Mouse (Mus musculus) heart, adult 8-10 months (tissue): ENCODE results near the gene Pla2g4e. TPM values are rescaled to one million over a fixed set of nuclear protein-coding genes. Genes with fewer than 3 reads are reported as not detected.

Source experiments
- DNase-seq: peaks from one replicate; pipeline ENCODE4 v3.0.0; 2022; ENCODE audit warnings: low spot score
- total RNA-seq, 4 experiments: library from RNA; stranded (reverse); gene quantifications; 2 replicates each; pipeline ENCODE4 v1.2.4; 2022

Pla2g4e gene
- total RNA-seq, 4 experiments from 2014 or later: 2.6 to 5.7 (median 3.8) TPM

DNA sequence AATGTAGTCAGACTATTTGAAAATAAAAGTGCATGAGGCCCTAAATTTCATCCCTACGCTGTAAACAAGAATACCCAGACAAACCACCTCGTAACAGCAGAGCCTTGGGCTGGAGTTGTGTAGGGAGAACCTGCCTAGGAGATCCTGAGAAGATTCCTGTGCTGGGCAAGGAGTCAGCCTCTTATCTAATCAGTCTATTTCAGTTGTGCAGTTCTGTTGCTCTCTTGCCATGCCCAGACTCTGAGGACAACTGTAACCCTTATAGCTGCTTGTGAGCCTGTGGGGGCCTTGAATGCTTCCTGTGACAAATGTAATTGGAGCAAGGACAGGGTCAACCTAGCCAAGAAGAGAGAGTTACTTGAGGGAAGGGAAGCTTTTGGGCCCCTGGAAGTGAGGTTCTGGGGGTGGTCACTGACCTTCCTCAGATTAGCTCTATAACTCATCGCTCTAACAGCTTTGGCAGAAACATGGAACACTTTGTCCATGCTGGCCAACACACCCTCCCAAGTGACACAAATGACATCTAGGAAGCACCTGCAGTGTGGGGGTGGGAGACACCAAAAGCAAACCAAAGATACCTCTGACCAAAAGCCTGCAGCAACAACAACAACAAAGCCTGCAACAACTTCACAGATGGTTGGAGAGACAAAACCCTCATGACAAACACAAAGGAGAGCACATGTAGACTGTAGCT, 9.0 kb downstream of the Pla2g4e start:
- DNase-seq: no peak

DNA sequence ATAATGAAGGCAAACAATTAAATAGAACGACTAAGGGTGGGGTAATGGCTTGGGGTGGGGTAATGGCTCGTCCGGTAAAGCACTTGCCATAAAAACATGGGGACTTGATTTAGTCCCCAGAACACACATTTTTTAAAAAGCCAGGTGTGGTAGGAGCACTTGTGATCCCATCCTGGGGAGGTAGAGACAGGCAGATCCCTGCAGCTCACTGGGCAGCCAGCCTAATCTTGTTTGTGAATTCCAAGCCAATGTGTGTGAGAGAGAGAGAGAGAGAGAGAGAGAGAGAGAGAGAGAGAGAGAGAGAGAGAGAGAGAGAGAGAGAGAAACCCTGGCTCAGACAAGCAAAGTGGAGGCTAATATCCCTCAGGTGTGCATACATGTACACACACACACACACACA, 9.8 kb downstream of the Pla2g4e start:
- no peak for DNase-seq

DNA sequence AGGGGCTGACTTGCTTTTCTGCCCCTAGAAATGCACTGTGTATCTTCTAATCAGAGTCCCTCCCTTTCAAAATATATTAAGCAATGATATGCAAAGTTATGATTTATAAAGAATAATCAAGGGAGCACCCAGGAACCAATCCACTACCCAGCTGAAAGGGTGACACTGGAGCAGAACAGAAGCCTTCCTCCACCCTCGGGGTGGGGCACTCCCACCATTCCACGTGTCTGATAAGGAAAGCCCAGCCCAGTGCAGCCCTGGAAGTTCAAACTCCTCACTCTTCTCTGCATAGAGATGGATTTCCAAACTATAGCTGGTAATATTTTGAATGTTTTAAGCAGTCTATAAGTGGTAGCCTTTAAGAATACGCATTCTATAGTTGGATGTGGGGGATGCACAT, 13.5 kb downstream of the Pla2g4e start:
- no peak for DNase-seq

DNA sequence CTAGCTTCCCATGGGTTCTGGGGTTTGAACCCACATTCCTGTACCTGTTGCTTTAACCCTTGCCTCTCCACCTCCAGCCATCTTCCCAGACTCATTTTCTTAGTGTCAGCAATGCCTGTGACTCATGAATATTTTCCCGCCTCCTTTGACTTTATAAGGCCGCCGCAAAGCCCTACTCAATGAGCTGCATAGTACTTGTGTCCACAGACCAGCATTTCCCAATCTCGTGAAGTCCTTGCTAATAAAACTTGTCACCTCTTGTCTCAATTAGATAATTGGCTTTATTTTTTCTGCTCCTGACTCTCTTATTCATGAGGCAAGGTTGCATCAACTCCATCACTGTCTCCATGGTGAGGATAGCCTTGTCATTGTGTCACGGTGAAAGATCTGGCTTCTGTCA, 30.5 kb downstream of the Pla2g4e start:
- DNase-seq: no peak

DNA sequence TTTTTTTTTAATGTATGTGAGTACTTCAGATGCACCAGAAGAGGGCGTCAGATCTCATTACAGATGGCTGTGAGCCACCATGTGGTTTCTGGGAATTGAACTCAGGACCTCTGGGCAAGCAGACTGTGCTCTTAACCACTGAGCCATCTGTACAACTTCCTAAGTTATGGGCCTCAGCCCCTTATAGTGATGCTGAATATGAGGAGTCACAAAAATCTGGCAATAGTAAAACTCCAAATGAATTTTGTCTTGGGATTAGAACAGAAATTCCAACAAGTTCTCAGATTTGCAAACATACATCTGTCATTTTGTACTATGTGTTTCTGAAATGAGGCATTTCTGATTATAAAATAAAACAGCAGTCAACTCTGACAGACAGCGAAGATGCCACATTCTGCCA, 33.7 kb downstream of the Pla2g4e start:
- DNase-seq: no peak

DNA sequence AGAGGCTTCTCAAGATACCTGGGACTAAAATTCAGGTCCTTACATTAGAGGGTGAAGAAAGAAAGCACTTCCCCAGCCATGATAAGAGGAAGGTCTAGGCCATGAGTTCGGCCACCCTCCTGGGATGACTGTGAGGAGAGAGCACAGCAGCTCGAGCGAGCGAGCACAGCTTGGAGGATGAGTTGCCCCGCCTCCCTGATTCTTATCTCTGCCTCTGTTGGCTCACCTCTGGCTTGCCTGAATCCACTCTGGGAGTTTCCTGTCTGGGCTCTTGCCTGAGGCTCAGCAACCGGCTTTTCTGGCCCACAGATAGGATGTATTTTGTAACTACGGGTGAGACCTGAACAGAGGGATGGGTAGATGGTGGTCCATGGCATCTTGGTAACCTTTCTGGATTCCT, 37.2 kb downstream of the Pla2g4e start:
- no peak for DNase-seq

DNA sequence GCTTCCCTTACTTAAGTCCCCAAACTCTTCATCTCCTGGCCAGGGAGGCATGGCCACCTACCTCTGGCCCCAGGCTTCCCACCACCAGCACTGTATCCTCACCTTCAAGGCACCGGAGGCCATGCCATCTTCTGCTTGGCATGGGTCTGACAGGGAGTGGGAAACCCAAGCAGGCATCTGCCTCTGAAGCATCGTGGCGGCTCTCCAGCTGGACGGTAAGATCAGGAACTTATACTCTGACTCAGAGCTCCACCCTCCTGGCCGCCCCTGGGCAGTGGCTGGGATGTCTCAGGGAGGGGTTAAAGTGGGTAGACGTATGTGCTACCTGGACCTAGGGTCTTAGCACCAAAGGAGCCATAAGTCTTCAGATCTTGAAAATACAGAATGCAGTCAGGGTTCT, 38.1 kb downstream of the Pla2g4e start:
- DNase-seq: no peak

DNA sequence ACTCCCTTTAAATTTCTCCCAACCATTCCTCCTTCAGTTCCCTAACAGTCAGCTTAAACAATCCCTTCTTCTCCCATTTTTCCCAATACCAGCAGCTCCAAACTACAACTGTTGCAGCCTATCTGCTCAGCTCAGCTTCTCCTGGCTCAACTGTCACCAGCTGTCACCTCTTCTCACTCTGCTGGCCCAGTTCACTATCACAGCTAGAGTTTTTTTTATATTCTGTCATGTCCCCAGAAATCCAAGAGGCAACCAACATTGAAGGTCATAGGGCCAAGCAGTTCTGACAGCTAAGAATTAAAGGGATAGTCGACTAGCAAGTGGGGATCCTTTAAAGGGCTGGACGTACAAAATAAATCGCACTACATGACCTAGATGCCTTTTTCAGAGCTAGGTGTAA, 41.4 kb downstream of the Pla2g4e start:
- DNase-seq: peak; percentile 9

DNA sequence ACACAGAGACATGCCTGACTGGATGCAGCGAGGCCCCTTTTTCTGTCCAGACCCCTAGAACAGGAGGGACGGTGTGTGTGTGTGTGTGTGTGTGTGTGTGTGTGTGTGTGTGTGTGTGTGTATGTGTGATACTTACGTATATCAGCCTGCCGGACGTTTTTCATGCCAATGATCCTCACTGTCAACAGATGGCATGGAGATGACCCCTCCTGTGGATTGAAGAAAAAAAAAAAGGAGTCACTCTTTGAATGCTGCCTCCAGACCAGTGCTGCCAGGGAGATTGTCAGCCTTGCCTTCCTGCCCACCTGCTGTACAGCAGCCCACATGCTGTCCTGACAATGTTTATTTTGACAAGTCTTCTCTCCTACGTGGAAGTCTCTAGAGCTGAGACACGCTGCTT, 45.1 kb downstream of the Pla2g4e start:
- no peak for DNase-seq

DNA sequence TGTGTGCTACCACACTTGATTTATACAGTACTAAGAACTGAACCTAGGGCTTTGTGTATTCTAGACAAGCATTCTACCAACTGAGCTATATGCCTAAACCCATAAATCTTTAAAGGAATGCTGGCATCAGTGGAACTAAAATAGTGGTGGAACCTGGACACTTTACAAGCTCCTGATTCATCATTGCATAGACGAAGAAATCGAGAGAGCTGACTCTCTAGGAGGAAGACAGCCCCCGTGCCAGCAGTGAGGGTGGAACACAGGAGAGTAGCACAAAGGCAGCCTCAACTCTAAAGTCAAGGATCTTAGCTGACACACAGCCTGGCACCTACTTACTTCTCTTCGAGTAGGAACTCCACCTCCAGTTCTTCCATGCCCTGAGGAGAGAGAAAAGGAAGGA, 57.0 kb downstream of the Pla2g4e start:
- DNase-seq: no peak

DNA sequence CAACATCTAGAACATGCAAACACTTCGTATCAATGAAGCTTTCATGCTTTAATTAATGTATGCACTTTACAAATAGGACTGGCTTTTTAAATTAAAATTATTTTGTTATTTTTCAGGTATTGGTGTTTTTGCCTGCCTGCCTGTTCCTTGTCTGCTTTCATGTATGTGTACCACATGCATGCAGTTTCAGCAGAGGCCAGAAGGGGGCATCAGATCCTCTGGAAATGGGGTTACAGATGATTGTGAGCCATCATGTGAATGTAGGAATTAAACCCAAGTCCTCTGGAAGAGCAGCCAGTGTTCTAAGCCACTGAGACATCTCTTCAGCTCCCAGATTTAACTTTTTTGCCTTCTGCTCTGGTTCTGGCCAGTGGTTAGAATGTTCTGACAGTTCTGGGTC, 57.6 kb downstream of the Pla2g4e start:
- no peak for DNase-seq

DNA sequence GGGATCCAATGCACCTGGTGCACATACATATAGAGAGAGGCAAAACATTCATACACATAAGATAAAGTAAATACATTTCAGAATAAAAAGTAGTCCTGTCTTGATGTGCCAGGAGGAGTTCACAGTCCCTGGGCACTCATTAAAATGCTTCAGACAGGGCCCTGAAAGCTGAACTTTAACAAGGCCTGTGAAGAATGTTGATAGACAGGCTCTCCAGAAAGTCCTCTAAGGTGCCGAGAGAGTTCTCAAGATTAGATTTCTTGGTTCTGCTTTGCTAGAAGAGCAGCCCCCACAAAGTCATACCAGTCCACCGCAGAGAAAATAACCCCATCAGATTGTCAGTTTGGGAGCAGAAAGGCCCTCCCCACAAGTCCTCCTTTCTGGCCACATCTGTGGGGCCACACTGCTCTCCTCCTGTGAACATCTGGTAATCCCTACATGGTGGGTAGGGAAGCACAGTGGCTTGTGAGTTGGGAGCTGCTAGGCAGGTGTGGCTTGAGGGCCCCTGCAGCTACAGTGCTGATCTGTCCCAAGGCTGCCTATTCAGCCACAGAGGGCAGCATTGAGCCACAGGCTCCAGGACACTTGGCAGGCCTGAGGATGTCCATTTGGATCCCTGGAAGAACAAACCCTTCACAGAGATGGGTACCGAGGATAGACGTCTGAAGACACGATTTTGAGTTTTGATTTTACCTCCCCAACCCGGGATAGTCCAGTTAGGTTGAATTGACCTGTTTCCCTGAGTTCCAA, 59.4 kb downstream of the Pla2g4e start:
- DNase-seq: no peak

DNA sequence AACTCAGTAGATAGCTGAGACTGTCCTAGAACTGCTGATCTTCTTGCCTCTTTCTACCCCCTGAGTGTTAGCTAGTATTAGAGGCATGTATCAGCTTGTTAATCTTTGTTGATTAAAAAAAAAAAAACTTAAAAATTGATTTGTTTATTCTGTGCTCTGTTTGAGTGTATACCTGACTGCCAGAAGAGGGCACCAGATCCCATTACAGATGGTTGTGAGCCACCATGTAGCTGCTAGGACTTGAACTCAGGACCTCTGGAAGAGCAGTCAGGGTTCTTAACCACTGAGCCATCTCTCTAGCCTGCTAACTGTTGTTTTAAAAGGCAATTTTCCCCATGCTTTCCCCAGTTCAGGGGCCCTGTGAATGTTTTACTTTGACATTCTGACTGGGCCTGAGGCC, 66.2 kb downstream of the Pla2g4e start:
- no peak for DNase-seq

DNA sequence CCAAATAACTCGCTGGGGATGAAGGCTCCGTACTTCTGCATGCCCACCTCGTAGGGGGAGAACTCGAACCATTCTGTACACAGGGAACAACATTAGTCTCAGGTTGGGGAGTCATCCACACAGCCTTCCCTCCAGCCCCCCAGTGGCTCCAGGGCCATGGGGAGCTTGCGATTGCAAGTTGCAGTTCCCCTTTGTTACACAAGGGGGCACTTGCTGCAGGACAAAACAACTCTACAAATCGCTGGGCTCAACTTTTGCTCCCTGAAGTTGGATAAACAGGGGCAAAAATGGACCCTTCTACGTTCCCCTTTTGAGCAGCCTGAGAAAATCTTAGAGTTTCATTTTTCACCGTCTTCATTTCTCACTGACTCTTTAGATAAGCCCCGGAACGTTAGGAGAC, 71.4 kb downstream of the Pla2g4e start:
- no peak for DNase-seq

DNA sequence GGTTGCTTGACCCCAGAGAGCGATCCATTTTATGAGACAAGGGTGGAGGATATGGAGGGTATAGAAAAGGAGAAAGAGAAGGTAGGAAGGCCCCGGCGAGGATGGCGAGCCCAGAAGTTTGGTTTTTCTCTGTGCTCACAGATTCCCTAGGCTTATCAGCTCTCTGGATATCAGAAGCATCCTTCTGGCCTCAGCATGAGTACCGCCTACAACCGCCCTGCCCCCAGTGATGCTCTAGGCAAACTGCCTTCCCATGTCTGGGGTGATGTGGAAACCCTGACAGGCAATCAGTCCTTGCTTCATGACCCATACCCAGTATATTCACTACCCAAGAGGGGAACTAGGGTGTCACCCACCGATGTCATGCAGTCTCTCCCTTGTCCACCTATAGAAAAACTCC, 73.8 kb downstream of the Pla2g4e start:
- no peak for DNase-seq

DNA sequence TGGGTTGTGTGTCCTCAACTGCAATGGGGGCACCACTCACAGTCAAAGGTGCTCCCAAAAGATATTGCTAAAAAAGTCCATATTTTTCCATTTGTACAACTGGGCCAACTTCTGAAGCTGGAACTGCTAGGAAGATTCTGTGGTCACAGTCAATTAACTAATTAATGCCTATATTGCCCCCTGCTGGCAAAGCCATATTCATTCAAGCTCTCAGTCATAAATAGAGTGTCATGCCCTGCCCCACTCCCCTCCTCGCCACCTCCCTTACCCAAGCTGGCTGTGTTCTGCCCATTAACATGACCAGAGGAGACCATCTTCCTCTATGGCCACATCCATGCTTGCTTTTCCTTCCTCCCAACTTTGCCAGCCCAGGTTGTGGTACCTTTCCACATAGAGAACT, 74.4 kb downstream of the Pla2g4e start:
- peak; percentile 60 for DNase-seq

DNA sequence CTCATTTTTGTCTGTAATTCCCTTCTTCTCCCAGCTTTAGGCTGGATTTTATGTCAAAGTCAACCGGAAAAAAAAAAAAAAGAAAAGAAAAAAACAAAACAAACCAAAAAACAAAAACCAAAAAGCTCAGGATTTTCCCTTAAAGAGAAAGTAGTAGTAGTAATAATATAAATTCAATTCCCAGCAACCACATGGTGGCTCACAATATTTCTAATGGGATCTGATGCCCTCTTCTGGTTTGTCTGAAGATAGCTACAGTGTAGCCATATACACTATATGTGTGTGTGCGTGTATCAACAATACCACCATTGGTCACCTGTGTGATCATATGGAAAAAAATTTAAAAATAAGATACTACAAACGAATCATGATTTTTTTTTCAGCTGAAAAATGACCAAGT, 75.8 kb downstream of the Pla2g4e start:
- no peak for DNase-seq

DNA sequence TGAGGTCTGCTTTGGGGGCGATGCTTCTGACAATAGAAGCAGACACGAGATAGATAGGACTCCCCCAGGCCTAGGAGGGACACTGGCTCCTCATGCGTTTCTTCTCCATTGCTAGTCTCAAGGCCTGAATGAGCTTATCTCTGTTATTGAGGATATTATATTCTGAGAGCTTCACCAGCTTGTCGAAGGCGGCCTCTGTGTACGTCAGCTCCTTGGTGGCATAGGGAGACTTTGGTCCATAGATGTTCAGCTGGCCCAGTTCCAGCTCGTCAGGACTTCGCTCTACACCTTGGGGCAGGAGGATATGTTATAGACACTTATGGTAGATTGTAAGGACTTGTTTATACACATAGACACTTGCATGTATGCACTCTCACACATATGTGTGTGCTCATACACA, 77.4 kb downstream of the Pla2g4e start:
- DNase-seq: no peak

DNA sequence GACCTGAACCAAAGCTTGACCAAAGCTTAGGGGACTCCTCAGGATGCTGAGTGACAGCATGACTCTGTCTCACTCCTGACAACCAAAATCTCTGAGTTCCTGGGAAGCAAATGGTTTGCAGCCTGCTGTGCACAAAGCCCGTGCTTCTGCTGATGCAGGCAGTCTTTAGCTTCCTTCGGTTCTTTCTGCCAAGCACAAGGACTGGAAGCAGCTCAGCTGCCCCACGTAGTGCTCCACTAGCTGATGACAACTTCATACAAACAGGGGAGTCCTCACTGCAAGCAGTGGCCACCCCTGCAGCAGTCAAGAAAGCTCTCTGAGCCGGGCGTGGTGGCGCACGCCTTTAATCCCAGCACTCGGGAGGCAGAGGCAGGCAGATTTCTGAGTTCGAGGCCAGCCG, 79.7 kb downstream of the Pla2g4e start:
- no peak for DNase-seq

DNA sequence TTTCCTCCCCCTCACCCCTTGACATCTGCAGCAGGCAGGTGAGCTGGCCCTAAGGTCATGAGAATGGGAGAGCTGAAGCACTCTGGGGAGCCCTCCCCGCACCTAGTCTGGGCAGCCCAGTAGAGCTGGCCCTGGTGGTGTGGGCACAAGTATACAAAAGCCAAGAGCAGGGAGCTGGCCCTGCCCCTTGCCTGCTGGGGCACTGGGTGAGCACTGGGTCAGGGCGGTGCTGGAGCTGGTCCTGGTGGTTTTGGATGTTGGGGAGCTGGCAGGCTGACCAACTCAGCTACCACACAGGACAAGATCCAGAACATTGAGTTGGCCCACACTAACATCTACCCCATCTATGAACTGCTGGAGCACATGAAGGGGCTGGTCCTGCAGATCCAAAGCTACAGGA, 85.7 kb downstream of the Pla2g4e start:
- DNase-seq: no peak

DNA sequence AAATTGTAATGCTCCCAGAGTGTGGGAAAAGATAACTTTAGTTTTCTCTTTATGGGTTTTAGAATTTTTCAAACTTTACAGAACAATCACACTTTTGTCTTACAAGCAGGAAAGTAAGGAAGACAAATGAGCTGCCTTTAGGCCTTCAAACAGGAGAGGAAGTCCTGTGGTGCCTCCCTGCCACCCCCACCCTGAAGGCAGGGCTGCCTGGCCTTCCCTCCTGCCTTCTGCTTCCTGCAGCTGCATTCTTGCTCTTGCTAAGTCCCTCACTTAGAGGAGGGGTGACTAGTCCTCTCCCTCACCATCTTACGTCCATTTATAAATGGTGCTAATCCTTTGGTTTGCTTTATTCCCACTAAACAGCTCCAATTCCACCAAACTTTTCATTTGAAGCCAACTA, 86.3 kb downstream of the Pla2g4e start:
- DNase-seq: no peak

DNA sequence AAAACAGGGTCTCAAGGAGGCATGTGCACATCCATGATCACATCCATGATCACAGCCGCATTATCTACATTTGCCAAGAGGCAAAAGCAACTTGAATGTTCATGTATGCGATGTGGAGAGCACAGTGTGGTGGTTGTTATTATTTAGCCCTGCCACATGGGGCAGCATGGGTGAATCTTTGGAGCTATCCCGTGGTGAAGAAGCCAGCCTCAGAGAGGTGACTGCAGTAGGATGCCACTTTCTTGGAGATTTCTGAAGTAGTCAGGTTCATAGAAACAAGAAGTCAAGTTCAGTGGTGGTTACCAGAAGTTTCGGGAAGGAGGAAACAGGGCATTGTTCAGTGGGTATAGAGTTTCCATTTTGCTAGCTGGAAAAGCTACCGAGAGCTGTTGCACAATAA, 87.1 kb downstream of the Pla2g4e start:
- no peak for DNase-seq

DNA sequence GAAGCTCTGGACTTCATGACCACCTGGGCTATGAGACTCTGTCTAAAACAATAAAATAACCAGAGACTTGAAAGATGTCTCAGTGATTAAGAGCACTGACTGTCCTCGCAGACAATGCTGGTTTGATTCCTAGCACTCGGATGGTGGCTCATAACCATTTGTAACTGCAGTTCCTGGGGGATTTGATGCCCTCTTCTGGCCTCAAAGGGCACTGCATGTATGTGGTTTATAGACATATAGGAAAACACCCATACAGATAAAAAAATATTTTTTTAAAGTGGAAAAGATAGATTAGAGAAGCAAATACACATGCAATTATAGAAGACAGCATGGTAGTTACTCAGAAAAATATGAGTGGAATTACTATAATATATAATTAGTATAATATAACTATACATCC, 87.5 kb downstream of the Pla2g4e start:
- DNase-seq: no peak
